Mouse (Mus musculus): Measurements from ENCODE around the gene Nup133. TPM values are rescaled to one million over a fixed set of nuclear protein-coding genes. Genes with fewer than 3 reads are reported as not detected.

Gene Nup133
- polyA plus RNA-seq, 1 experiment from 2014 or later: 34.5 TPM

GRCm38 (mm10) chr8:123912265-123912664 lies 36.8 kb downstream of the Nup133 start:
- Histone ChIP-seq H3K9me3 (ENCODE audit: low read length) (no peaks in the 10 kb centered on the region), H3K4me3 (ENCODE audit: low read length) (no peak overlapping the region), H3K27ac (ENCODE audit: low read length) (no peak overlapping the region), H3K9ac (replicated peaks; ENCODE audit: low read length) (no peak overlapping the region), H3K36me3 (ENCODE audit: insufficient read depth, low read length) (peaks cover 59% of the 10 kb centered on the region), H3K4me2 (replicated peaks; ENCODE audit: low read depth, low read length) (no peak overlapping the region), H3K27me3 (ENCODE audit: insufficient read depth, low read length) (no peaks in the 10 kb centered on the region), H3K4me1 (ENCODE audit: insufficient read depth, low read length) (no peaks in the 10 kb centered on the region)
- WGBS: 92% methylated on average over 4 of the region's 4 CpGs
- ATAC-seq (ENCODE audit: low FRiP score, low TSS enrichment): no peak

GRCm38 (mm10) chr8:123907604-123908003 lies 41.5 kb downstream of the Nup133 start:
- Histone ChIP-seq H3K4me1 (ENCODE audit: insufficient read depth, low read length) (no peaks in the 10 kb centered on the region), H3K9ac (replicated peaks; ENCODE audit: low read length) (no peak overlapping the region), H3K4me3 (ENCODE audit: low read length) (no peak overlapping the region), H3K27me3 (ENCODE audit: insufficient read depth, low read length) (no peaks in the 10 kb centered on the region), H3K4me2 (replicated peaks; ENCODE audit: low read depth, low read length) (no peak overlapping the region), H3K27ac (ENCODE audit: low read length) (no peak overlapping the region), H3K36me3 (ENCODE audit: insufficient read depth, low read length) (peaks cover 66% of the 10 kb centered on the region), H3K9me3 (ENCODE audit: low read length) (no peaks in the 10 kb centered on the region)
- ATAC-seq (ENCODE audit: low FRiP score, low TSS enrichment): no peak
- 90% methylated on average over 6 of the region's 6 CpGs for WGBS

- Histone ChIP-seq H3K9me3 (ENCODE audit: low read length) (no peaks in the 10 kb centered on the region), H3K36me3 (ENCODE audit: insufficient read depth, low read length) (peaks cover 57% of the 10 kb centered on the region), H3K4me1 (ENCODE audit: insufficient read depth, low read length) (no peaks in the 10 kb centered on the region), H3K4me2 (replicated peaks; ENCODE audit: low read depth, low read length) (no peak overlapping the region), H3K27me3 (ENCODE audit: insufficient read depth, low read length) (no peaks in the 10 kb centered on the region), H3K9ac (replicated peaks; ENCODE audit: low read length) (no peak overlapping the region), H3K4me3 (ENCODE audit: low read length) (no peak overlapping the region), H3K27ac (ENCODE audit: low read length) (no peak overlapping the region)
- ATAC-seq (ENCODE audit: low FRiP score, low TSS enrichment): no peak
- 86% methylated on average over 7 of the region's 7 CpGs for WGBS
Measured at GRCm38 (mm10) chr8:123902653-123903052, 46.4 kb downstream of the Nup133 start.

GRCm38 (mm10) chr8:123899366-123899765 lies 49.7 kb downstream of the Nup133 start:
- no peak overlapping the region for H3K4me2 ChIP-seq (replicated peaks; ENCODE audit: low read depth, low read length)
- WGBS: 80% methylated on average over 7 of the region's 7 CpGs
- H3K27ac ChIP-seq (ENCODE audit: low read length): no peak overlapping the region
- ATAC-seq (ENCODE audit: low FRiP score, low TSS enrichment): no peak
- H3K27me3 ChIP-seq (ENCODE audit: insufficient read depth, low read length): peaks cover 18% of the 10 kb centered on the region
- no peaks in the 10 kb centered on the region for H3K4me1 ChIP-seq (ENCODE audit: insufficient read depth, low read length)
- H3K9me3 ChIP-seq (ENCODE audit: low read length): no peaks in the 10 kb centered on the region
- H3K9ac ChIP-seq (replicated peaks; ENCODE audit: low read length): no peak overlapping the region
- H3K36me3 ChIP-seq (ENCODE audit: insufficient read depth, low read length): peaks cover 33% of the 10 kb centered on the region
- no peak overlapping the region for H3K4me3 ChIP-seq (ENCODE audit: low read length)

- no peak overlapping the region for H3K9ac ChIP-seq (replicated peaks; ENCODE audit: low read length)
- peaks cover 26% of the 10 kb centered on the region for H3K36me3 ChIP-seq (ENCODE audit: insufficient read depth, low read length)
- no peaks in the 10 kb centered on the region for H3K9me3 ChIP-seq (ENCODE audit: low read length)
- 84% methylated on average over 5 of the region's 5 CpGs for WGBS
- H3K4me2 ChIP-seq (replicated peaks; ENCODE audit: low read depth, low read length): no peak overlapping the region
- H3K27ac ChIP-seq (ENCODE audit: low read length): no peak overlapping the region
- no peak for ATAC-seq (ENCODE audit: low FRiP score, low TSS enrichment)
- no peak overlapping the region for H3K4me3 ChIP-seq (ENCODE audit: low read length)
- peaks cover 26% of the 10 kb centered on the region for H3K27me3 ChIP-seq (ENCODE audit: insufficient read depth, low read length)
- no peaks in the 10 kb centered on the region for H3K4me1 ChIP-seq (ENCODE audit: insufficient read depth, low read length)
Measured at GRCm38 (mm10) chr8:123898576-123898975, 50.5 kb downstream of the Nup133 start.

GRCm38 (mm10) chr8:123896774-123897173 lies 52.3 kb downstream of the Nup133 start:
- H3K4me1 ChIP-seq (ENCODE audit: insufficient read depth, low read length): peaks cover under 1% of the 10 kb centered on the region; the same call in 1 of the 2 replicates
- ATAC-seq (ENCODE audit: low FRiP score, low TSS enrichment): no peak
- H3K27ac ChIP-seq (ENCODE audit: low read length): no peak overlapping the region
- H3K4me3 ChIP-seq (ENCODE audit: low read length): no peak overlapping the region
- 64% methylated on average over 10 of the region's 10 CpGs for WGBS
- H3K27me3 ChIP-seq (ENCODE audit: insufficient read depth, low read length): peaks cover 44% of the 10 kb centered on the region
- H3K9me3 ChIP-seq (ENCODE audit: low read length): no peaks in the 10 kb centered on the region
- H3K4me2 ChIP-seq (replicated peaks; ENCODE audit: low read depth, low read length): no peak overlapping the region
- peaks cover 9% of the 10 kb centered on the region for H3K36me3 ChIP-seq (ENCODE audit: insufficient read depth, low read length)
- H3K9ac ChIP-seq (replicated peaks; ENCODE audit: low read length): no peak overlapping the region

GRCm38 (mm10) chr8:123896366-123896761 lies 52.7 kb downstream of the Nup133 start:
- Histone ChIP-seq H3K27me3 (ENCODE audit: insufficient read depth, low read length) (peaks cover 48% of the 10 kb centered on the region), H3K4me3 (ENCODE audit: low read length) (no peak overlapping the region), H3K9ac (replicated peaks; ENCODE audit: low read length) (no peak overlapping the region), H3K36me3 (ENCODE audit: insufficient read depth, low read length) (peaks cover 9% of the 10 kb centered on the region), H3K9me3 (ENCODE audit: low read length) (no peaks in the 10 kb centered on the region), H3K4me2 (replicated peaks; ENCODE audit: low read depth, low read length) (no peak overlapping the region), H3K27ac (ENCODE audit: low read length) (no peak overlapping the region), H3K4me1 (ENCODE audit: insufficient read depth, low read length) (peaks cover 5% of the 10 kb centered on the region; the same call in 1 of the 2 replicates)
- ATAC-seq (ENCODE audit: low FRiP score, low TSS enrichment): no peak
- WGBS: 63% methylated on average over 14 of the region's 14 CpGs

- no peak for ATAC-seq (ENCODE audit: low FRiP score, low TSS enrichment)
- Histone ChIP-seq H3K9me3 (ENCODE audit: low read length) (no peaks in the 10 kb centered on the region), H3K4me2 (replicated peaks; ENCODE audit: low read depth, low read length) (no peak overlapping the region), H3K4me1 (ENCODE audit: insufficient read depth, low read length) (peaks cover 5% of the 10 kb centered on the region; the same call in 1 of the 2 replicates), H3K9ac (replicated peaks; ENCODE audit: low read length) (no peak overlapping the region), H3K4me3 (ENCODE audit: low read length) (no peak overlapping the region), H3K36me3 (ENCODE audit: insufficient read depth, low read length) (peaks cover 6% of the 10 kb centered on the region), H3K27ac (ENCODE audit: low read length) (no peak overlapping the region), H3K27me3 (ENCODE audit: insufficient read depth, low read length) (peaks cover 54% of the 10 kb centered on the region)
- 71% methylated on average over 9 of the region's 9 CpGs for WGBS
Measured at GRCm38 (mm10) chr8:123895680-123896365, 53.2 kb downstream of the Nup133 start.

GRCm38 (mm10) chr8:123895230-123895629 lies 53.8 kb downstream of the Nup133 start:
- Histone ChIP-seq H3K9me3 (ENCODE audit: low read length) (no peaks in the 10 kb centered on the region), H3K4me1 (ENCODE audit: insufficient read depth, low read length) (peaks cover 5% of the 10 kb centered on the region; the same call in 1 of the 2 replicates), H3K9ac (replicated peaks; ENCODE audit: low read length) (no peak overlapping the region), H3K36me3 (ENCODE audit: insufficient read depth, low read length) (peaks cover under 1% of the 10 kb centered on the region), H3K4me2 (replicated peaks; ENCODE audit: low read depth, low read length) (no peak overlapping the region), H3K27ac (ENCODE audit: low read length) (no peak overlapping the region), H3K27me3 (ENCODE audit: insufficient read depth, low read length) (peaks cover 60% of the 10 kb centered on the region), H3K4me3 (ENCODE audit: low read length) (no peak overlapping the region)
- 82% methylated on average over 4 of the region's 4 CpGs for WGBS
- no peak for ATAC-seq (ENCODE audit: low FRiP score, low TSS enrichment)

GRCm38 (mm10) chr8:123894502-123895097 lies 54.5 kb downstream of the Nup133 start, which contains the start of gene Acta1:
Gene Acta1, minus strand, starts transcription at chr8:123894751.
- no peaks in the 10 kb centered on the region; the same call in 1 of the 2 replicates for H3K36me3 ChIP-seq (ENCODE audit: insufficient read depth, low read length)
- H3K27ac ChIP-seq (ENCODE audit: low read length): no peak within 1 kb of the TSS
- WGBS: 21% methylated on average over 15 of the region's 15 CpGs
- peaks cover 65% of the 10 kb centered on the region for H3K27me3 ChIP-seq (ENCODE audit: insufficient read depth, low read length)
- no peak within 1 kb of the TSS for H3K4me3 ChIP-seq (ENCODE audit: low read length)
- no peaks in the 10 kb centered on the region for H3K9me3 ChIP-seq (ENCODE audit: low read length)
- no peak within 1 kb of the TSS for H3K4me2 ChIP-seq (replicated peaks; ENCODE audit: low read depth, low read length)
- H3K4me1 ChIP-seq (ENCODE audit: insufficient read depth, low read length): peaks cover 5% of the 10 kb centered on the region; the same call in 1 of the 2 replicates
- H3K9ac ChIP-seq (replicated peaks; ENCODE audit: low read length): no peak within 1 kb of the TSS
- ATAC-seq (ENCODE audit: low FRiP score, low TSS enrichment): no peak

Measured in kidney, embryonic 16.5 days (tissue).